Mouse (Mus musculus) left cerebral cortex, postnatal 14 days (tissue): ENCODE data around the gene Skint4. TPM values are rescaled to one million over a fixed set of nuclear protein-coding genes. Genes with fewer than 3 reads are reported as not detected.

ENCODE experiments used
- DNase-seq, 2 experiments: peaks; one replicate each; pipeline ENCODE4 v3.0.0; 2021 to 2022; ENCODE audit warnings: low spot score in 2 of 2, mixed read lengths in 1 of 2
- intact Hi-C: fragments of 180-260 bp; cut with DNase I; formaldehyde crosslinking; loops from one replicate; pipeline ENCODE4 v1.15.1; 2025
- long read RNA-seq, 2 experiments: library from polyadenylated mRNA; stranded (forward); transcript quantifications; one replicate each; pipeline ENCODE4 v2.0.0; 2021
- total RNA-seq, 2 experiments: library from RNA; stranded (reverse); gene quantifications; 2 replicates each; pipeline ENCODE4 v1.2.3; 2021

The Skint4 gene
- not detected for total RNA-seq
- long read RNA-seq, experiment 1 = 0 reads
- long read RNA-seq, experiment 2 = 0 reads

DNA sequence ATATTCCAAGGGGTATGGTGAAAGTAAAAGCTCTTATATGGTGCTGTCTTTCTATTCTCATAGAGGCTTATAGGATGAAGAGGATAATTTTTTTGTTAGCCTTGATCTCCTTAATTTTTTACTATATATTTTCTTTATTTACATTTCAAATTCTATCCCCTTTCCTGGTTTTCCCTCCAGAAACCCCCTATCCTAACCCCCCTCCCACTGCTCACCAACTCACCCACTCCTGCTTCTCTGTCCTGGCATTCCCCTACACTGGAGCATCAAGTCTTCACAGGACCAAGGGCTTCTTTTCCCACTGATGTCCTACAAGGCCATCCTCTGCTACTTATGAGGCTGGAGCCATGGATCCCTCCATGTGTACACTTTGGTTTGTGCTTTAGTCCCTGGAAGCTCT lies at the start of gene Skint4:
Gene Skint4, plus strand, starts transcription at position 301 of the 400 bp plus-strand sequence.
- DNase-seq = no peak
- intact Hi-C loops = no loop called here

Other genes starting within 250 kb of the Skint4 start
- gene Slc5a9, start 169.1 kb upstream of the Skint4 start, total RNA-seq = not detected
- gene Skint8, start 152.6 kb upstream of the Skint4 start, total RNA-seq = under 1 TPM in 1 of 2 experiments, not detected in 1; 0.36 TPM
- under 1 TPM; 0.42 to 0.72 TPM for gene Skint7, start 99.1 kb upstream of the Skint4 start, total RNA-seq
- not detected for gene Skint1, start 65.7 kb upstream of the Skint4 start, total RNA-seq
- gene Skint3, start 160.2 kb downstream of the Skint4 start, total RNA-seq = not detected